Mouse (Mus musculus) neural tube, embryonic 15.5 days (tissue): Measurements from ENCODE around the gene Hsd17b2. TPM values are rescaled to one million over a fixed set of nuclear protein-coding genes. Genes with fewer than 3 reads are reported as not detected.

Experiments
- ATAC-seq: fragments of 200-750 bp; cut with Nextera tagmentation; 2 replicates; pipeline ENCODE4 v1.8.0; 2017; ENCODE audit warnings: mild to moderate bottlenecking, moderate TSS enrichment, moderate library complexity; ENCODE audit not compliant: low FRiP score
- H3K27ac ChIP-seq: fragments of 300-500 bp; sonication (generic); replicated peaks from 2 replicates; pipeline ENCODE4 v1.5.1; 2015; ENCODE audit warnings: mild to moderate bottlenecking, inconsistent platforms
- H3K27me3 ChIP-seq: fragments of 300-500 bp; sonication (generic); replicated peaks from 2 replicates; pipeline ENCODE4 v1.6.1; 2015; ENCODE audit warnings: inconsistent platforms
- H3K36me3 ChIP-seq: fragments of 300-500 bp; sonication (generic); 2 replicates; pipeline ENCODE4 v1.6.1; 2015; ENCODE audit warnings: inconsistent platforms
- H3K4me1 ChIP-seq: fragments of 300-500 bp; sonication (generic); 2 replicates; pipeline ENCODE4 v1.6.1; 2015; ENCODE audit warnings: inconsistent platforms
- H3K4me2 ChIP-seq: fragments of 300-500 bp; sonication (generic); 2 replicates; pipeline ENCODE4 v1.6.1; 2015; ENCODE audit warnings: inconsistent platforms, mild to moderate bottlenecking, moderate library complexity
- H3K4me3 ChIP-seq: fragments of 300-500 bp; sonication (generic); replicated peaks from 2 replicates; pipeline ENCODE4 v1.5.1; 2015; ENCODE audit warnings: mild to moderate bottlenecking, inconsistent platforms
- H3K9ac ChIP-seq: fragments of 300-500 bp; sonication (generic); replicated peaks from 2 replicates; pipeline ENCODE4 v1.6.1; 2015; ENCODE audit warnings: mild to moderate bottlenecking, inconsistent platforms
- H3K9me3 ChIP-seq: fragments of 300-500 bp; sonication (generic); replicated peaks from 2 replicates; pipeline ENCODE4 v1.6.1; 2016; ENCODE audit warnings: inconsistent platforms
- WGBS: fragments of 180-500 bp; shearing (Covaris S2); methylation state at CpG from one replicate; pipeline ENCODE4 v1.1.7; 2015; ENCODE audit warnings: mixed read lengths; 5-methylcytosine and 5-hydroxymethylcytosine counted together
- polyA plus RNA-seq: library from polyadenylated mRNA; unstranded; fragments of >200 nt; fragmentation: Nextera tagmentation; extraction: Ambion mirVana; gene quantifications from 2 replicates; pipeline ENCODE4 v1.2.1, GENCODE M21; 2015

Hsd17b2 gene
- polyA plus RNA-seq, 1 experiment from 2014 or later, result 0.35 TPM

GRCm38 (mm10) chr8:117747886-117748730 lies 46.4 kb downstream of the Hsd17b2 start:
- Histone ChIP-seq H3K27me3 (no peaks in the 10 kb centered on the region), H3K36me3 (no peaks in the 10 kb centered on the region), H3K4me2 (no peak overlapping the region), H3K9me3 (no peaks in the 10 kb centered on the region), H3K4me3 (no peak overlapping the region), H3K9ac (no peak overlapping the region), H3K4me1 (no peaks in the 10 kb centered on the region), H3K27ac (no peak overlapping the region)
- 76% methylated on average over 8 of the region's 9 CpGs for WGBS
- ATAC-seq, result no peak

- no peak overlapping the region for H3K4me3 ChIP-seq
- 49% methylated on average over 2 of the region's 2 CpGs for WGBS
- H3K9me3 ChIP-seq, result no peaks in the 10 kb centered on the region
- H3K4me2 ChIP-seq, result no peak overlapping the region
- no peak overlapping the region for H3K9ac ChIP-seq
- no peak for ATAC-seq
- H3K36me3 ChIP-seq, result no peaks in the 10 kb centered on the region
- H3K4me1 ChIP-seq, result no peaks in the 10 kb centered on the region
- no peak overlapping the region for H3K27ac ChIP-seq
- no peaks in the 10 kb centered on the region for H3K27me3 ChIP-seq
These were observed 47.7 kb downstream of the Hsd17b2 start for GRCm38 (mm10) chr8:117749436-117749835.

GRCm38 (mm10) chr8:117757900-117758299 lies 56.2 kb downstream of the Hsd17b2 start:
- no peaks in the 10 kb centered on the region for H3K36me3 ChIP-seq
- ATAC-seq, result no peak
- no peak overlapping the region for H3K27ac ChIP-seq
- no peaks in the 10 kb centered on the region for H3K4me1 ChIP-seq
- H3K9me3 ChIP-seq, result no peaks in the 10 kb centered on the region
- H3K4me2 ChIP-seq, result no peak overlapping the region
- no peaks in the 10 kb centered on the region for H3K27me3 ChIP-seq
- 80% methylated on average over 11 of the region's 11 CpGs for WGBS
- no peak overlapping the region for H3K9ac ChIP-seq
- no peak overlapping the region for H3K4me3 ChIP-seq

DNA sequence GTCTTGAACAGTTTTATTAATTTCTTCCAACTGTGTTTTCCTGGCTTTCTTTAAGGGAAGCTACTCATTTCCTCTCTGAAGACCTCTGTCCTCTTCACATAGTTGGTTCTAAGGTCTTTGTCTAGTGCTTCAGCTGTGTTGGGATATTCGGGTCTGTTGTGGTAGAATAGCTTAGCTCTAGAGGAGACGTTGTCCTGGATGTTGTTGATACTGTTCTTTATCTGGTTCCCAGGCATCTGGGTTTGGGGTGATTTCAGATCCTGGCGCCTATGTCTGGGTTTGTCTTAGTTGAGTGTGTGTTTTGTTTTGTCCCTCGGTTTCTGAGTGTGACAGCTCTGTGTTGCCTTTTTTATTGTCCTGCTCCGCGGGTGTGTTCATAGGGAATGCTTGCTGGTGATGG lies 61.1 kb downstream of the Hsd17b2 start:
- 92% methylated on average over 6 of the region's 6 CpGs for WGBS
- Histone ChIP-seq H3K9me3 (no peaks in the 10 kb centered on the region), H3K36me3 (no peaks in the 10 kb centered on the region), H3K27me3 (no peaks in the 10 kb centered on the region), H3K4me1 (no peaks in the 10 kb centered on the region), H3K27ac (no peak overlapping the region), H3K4me3 (no peak overlapping the region), H3K9ac (no peak overlapping the region), H3K4me2 (no peak overlapping the region)
- no peak for ATAC-seq

GRCm38 (mm10) chr8:117764625-117765024 lies 62.9 kb downstream of the Hsd17b2 start:
- Histone ChIP-seq H3K9ac (no peak overlapping the region), H3K9me3 (no peaks in the 10 kb centered on the region), H3K4me3 (no peak overlapping the region), H3K4me1 (no peaks in the 10 kb centered on the region), H3K27me3 (no peaks in the 10 kb centered on the region), H3K36me3 (no peaks in the 10 kb centered on the region), H3K27ac (no peak overlapping the region), H3K4me2 (no peak overlapping the region)
- ATAC-seq, result no peak
- WGBS, result 86% methylated on average over 4 of the region's 4 CpGs

DNA sequence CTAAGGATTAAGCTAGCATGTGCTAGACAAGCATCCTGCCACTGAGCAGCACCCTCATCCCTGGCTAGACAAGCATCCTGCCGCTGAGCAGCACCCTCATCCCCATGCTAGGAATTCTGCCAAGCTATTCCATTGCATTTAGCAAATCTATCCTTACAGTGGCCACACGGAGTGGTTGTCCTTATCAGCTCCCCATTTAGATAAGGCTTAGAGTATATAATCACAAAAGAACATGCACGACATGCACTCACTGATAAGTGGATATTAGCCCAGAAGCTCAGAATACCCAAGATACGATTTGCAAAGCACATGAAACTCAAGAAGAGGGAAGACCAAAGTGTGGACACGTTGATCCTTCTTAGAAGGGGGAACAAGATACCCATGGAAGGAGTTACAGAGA lies 64.2 kb downstream of the Hsd17b2 start:
- H3K4me3 ChIP-seq, result no peak overlapping the region
- no peak overlapping the region for H3K9ac ChIP-seq
- no peaks in the 10 kb centered on the region for H3K27me3 ChIP-seq
- no peak for ATAC-seq
- H3K36me3 ChIP-seq, result no peaks in the 10 kb centered on the region
- H3K4me1 ChIP-seq, result no peaks in the 10 kb centered on the region
- no peak overlapping the region for H3K27ac ChIP-seq
- 85% methylated on average over 5 of the region's 5 CpGs for WGBS
- no peaks in the 10 kb centered on the region for H3K9me3 ChIP-seq
- no peak overlapping the region for H3K4me2 ChIP-seq

- 89% methylated on average over 7 of the region's 7 CpGs for WGBS
- H3K4me3 ChIP-seq, result no peak overlapping the region
- H3K9me3 ChIP-seq, result no peaks in the 10 kb centered on the region
- H3K4me2 ChIP-seq, result no peak overlapping the region
- H3K9ac ChIP-seq, result no peak overlapping the region
- H3K27me3 ChIP-seq, result no peaks in the 10 kb centered on the region
- no peaks in the 10 kb centered on the region for H3K36me3 ChIP-seq
- no peaks in the 10 kb centered on the region for H3K4me1 ChIP-seq
- H3K27ac ChIP-seq, result no peak overlapping the region
- no peak for ATAC-seq
These were observed 67.3 kb downstream of the Hsd17b2 start for GRCm38 (mm10) chr8:117768971-117769370.

- H3K9ac ChIP-seq, result no peak overlapping the region
- H3K9me3 ChIP-seq, result no peaks in the 10 kb centered on the region
- no peak overlapping the region for H3K4me3 ChIP-seq
- WGBS, result 90% methylated on average over 9 of the region's 9 CpGs
- no peak for ATAC-seq
- no peak overlapping the region for H3K27ac ChIP-seq
- H3K4me2 ChIP-seq, result no peak overlapping the region
- H3K27me3 ChIP-seq, result no peaks in the 10 kb centered on the region
- H3K36me3 ChIP-seq, result no peaks in the 10 kb centered on the region
- no peaks in the 10 kb centered on the region for H3K4me1 ChIP-seq
These were observed 69.6 kb downstream of the Hsd17b2 start for GRCm38 (mm10) chr8:117771115-117771836.

- no peak for ATAC-seq
- no peak overlapping the region for H3K4me3 ChIP-seq
- no peaks in the 10 kb centered on the region for H3K4me1 ChIP-seq
- 66% methylated on average over 2 of the region's 2 CpGs for WGBS
- H3K27ac ChIP-seq, result no peak overlapping the region
- H3K27me3 ChIP-seq, result no peaks in the 10 kb centered on the region
- H3K36me3 ChIP-seq, result no peaks in the 10 kb centered on the region
- H3K9me3 ChIP-seq, result no peaks in the 10 kb centered on the region
- no peak overlapping the region for H3K4me2 ChIP-seq
- no peak overlapping the region for H3K9ac ChIP-seq
These were observed 70.4 kb downstream of the Hsd17b2 start for GRCm38 (mm10) chr8:117772126-117772525.

DNA sequence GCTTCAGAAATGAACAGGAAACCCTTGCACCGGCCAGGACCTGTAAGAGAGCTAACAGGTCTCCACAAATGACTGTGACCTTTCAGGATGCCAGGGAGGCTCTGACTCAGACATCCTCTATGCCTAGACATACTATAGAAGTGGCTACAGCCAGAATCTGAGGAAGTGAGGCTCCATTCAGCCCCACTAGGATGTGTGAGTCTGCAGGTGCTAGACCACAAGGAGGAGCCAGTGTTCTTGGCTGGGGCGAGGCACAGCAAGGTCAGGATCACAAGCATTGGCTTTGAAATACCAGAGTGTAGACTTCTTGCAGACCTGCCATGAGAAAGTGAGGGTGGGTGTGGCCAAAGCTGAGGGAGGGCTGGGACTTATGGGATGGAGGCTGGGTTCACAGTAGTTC lies 70.9 kb downstream of the Hsd17b2 start:
- H3K27me3 ChIP-seq, result no peaks in the 10 kb centered on the region
- H3K36me3 ChIP-seq, result no peaks in the 10 kb centered on the region
- no peaks in the 10 kb centered on the region for H3K4me1 ChIP-seq
- WGBS, result 63% methylated on average over 2 of the region's 2 CpGs
- no peak for ATAC-seq
- no peaks in the 10 kb centered on the region for H3K9me3 ChIP-seq
- no peak overlapping the region for H3K4me3 ChIP-seq
- no peak overlapping the region for H3K27ac ChIP-seq
- no peak overlapping the region for H3K9ac ChIP-seq
- no peak overlapping the region for H3K4me2 ChIP-seq

GRCm38 (mm10) chr8:117775626-117776025 lies 73.9 kb downstream of the Hsd17b2 start:
- Histone ChIP-seq H3K4me3 (no peak overlapping the region), H3K36me3 (no peaks in the 10 kb centered on the region), H3K9ac (no peak overlapping the region), H3K4me1 (no peaks in the 10 kb centered on the region), H3K9me3 (no peaks in the 10 kb centered on the region), H3K4me2 (no peak overlapping the region), H3K27ac (no peak overlapping the region), H3K27me3 (no peaks in the 10 kb centered on the region)
- 51% methylated on average over 10 of the region's 10 CpGs for WGBS
- ATAC-seq, result no peak

- Histone ChIP-seq H3K36me3 (no peaks in the 10 kb centered on the region), H3K9me3 (no peaks in the 10 kb centered on the region), H3K27me3 (no peaks in the 10 kb centered on the region), H3K4me2 (no peak overlapping the region), H3K4me3 (no peak overlapping the region), H3K27ac (no peak overlapping the region), H3K9ac (no peak overlapping the region), H3K4me1 (no peaks in the 10 kb centered on the region)
- no peak for ATAC-seq
- WGBS, result 82% methylated on average over 10 of the region's 10 CpGs
These were observed 74.4 kb downstream of the Hsd17b2 start for GRCm38 (mm10) chr8:117776075-117776474.
